Mouse (Mus musculus) megakaryocyte progenitor cell, adult 5-6 weeks (primary cell): ENCODE results near the gene Zfp653. TPM values are rescaled to one million over a fixed set of nuclear protein-coding genes. Genes with fewer than 3 reads are reported as not detected.
"Not testable (repeated sequence)": the region's sequence is repeated elsewhere in the genome, so short reads cannot be mapped to it uniquely, and the experiment has no call there.

Experiments used
- ATAC-seq: replicated peaks from 2 replicates; pipeline ENCODE4 v1.8.0; 2016; ENCODE audit warnings: mild to moderate bottlenecking, moderate TSS enrichment, inconsistent platforms; ENCODE audit not compliant: poor library complexity
- total RNA-seq, 2 experiments: library from RNA; stranded (forward) in 1 of 2; stranded (reverse) in 1 of 2; fragments of 157-497, 149-512 nt in 1 of 2; fragments of 200-1000 nt in 1 of 2; gene quantifications; 2 replicates each; pipeline versions ENCODE4 v1.2.3 to v1.2.4; 2015 to 2017

The Zfp653 gene
- total RNA-seq (2015) (4.9 and 7.1 TPM in 2 replicates), total RNA-seq (2017) (8.0 and 11.9 TPM in 2 replicates)

- ATAC-seq: peak; percentile 94
Measured at GRCm38 (mm10) chr9:22070791-22071573, at the start of gene Zfp653, which contains the start of gene Gm49318. TSS of gene Zfp653 (minus strand) at chr9:22071376. TSS of gene Gm49318 (minus strand) at chr9:22071259.

- 0 out of 2 replicates have a peak, but pooled peaks have one; percentile 10 for ATAC-seq
Measured at GRCm38 (mm10) chr9:22119543-22119942, 48.4 kb upstream of the Zfp653 start.

- ATAC-seq: peak; percentile 50
Measured at GRCm38 (mm10) chr9:22117754-22118456, 46.7 kb upstream of the Zfp653 start.

- ATAC-seq: peak; percentile 90
Measured at GRCm38 (mm10) chr9:22116740-22117426, 45.7 kb upstream of the Zfp653 start, which contains the start of gene Elof1. TSS of gene Elof1 (minus strand) at chr9:22117172.

GRCm38 (mm10) chr9:22116086-22116485, 44.9 kb upstream of the Zfp653 start:
- 0 out of 2 replicates have a peak, but pooled peaks have one; percentile 22 for ATAC-seq

- ATAC-seq: no peak
Measured at GRCm38 (mm10) chr9:22115635-22116034, 44.5 kb upstream of the Zfp653 start.

GRCm38 (mm10) chr9:22108194-22108593, 37.0 kb upstream of the Zfp653 start:
- no peak for ATAC-seq

GRCm38 (mm10) chr9:22099922-22100321, 28.7 kb upstream of the Zfp653 start:
- ATAC-seq: no peak

- peak; percentile 37; the same call in 1 of the 2 replicates for ATAC-seq
Measured at GRCm38 (mm10) chr9:22098993-22099696, 28.0 kb upstream of the Zfp653 start, which contains the start of gene Cnn1. TSS of gene Cnn1 (plus strand) at chr9:22099216.

GRCm38 (mm10) chr9:22095854-22096307, 24.7 kb upstream of the Zfp653 start:
- ATAC-seq: peak; percentile 99

GRCm38 (mm10) chr9:22092746-22093145, 21.6 kb upstream of the Zfp653 start:
- ATAC-seq: no peak

- ATAC-seq: no peak
Measured at GRCm38 (mm10) chr9:22089986-22090385, 18.8 kb upstream of the Zfp653 start.

GRCm38 (mm10) chr9:22089281-22089680, 18.1 kb upstream of the Zfp653 start:
- ATAC-seq: no peak

GRCm38 (mm10) chr9:22087034-22087618, 15.9 kb upstream of the Zfp653 start:
- ATAC-seq: no peak

GRCm38 (mm10) chr9:22086012-22086411, 14.8 kb upstream of the Zfp653 start:
- no peak for ATAC-seq

- peak; percentile 100 for ATAC-seq
Measured at GRCm38 (mm10) chr9:22085022-22085834, 14.1 kb upstream of the Zfp653 start, which contains the start of gene Ecsit. TSS of gene Ecsit (minus strand) at chr9:22085438.

- ATAC-seq: no peak
Measured at GRCm38 (mm10) chr9:22084667-22085021, 13.5 kb upstream of the Zfp653 start.

GRCm38 (mm10) chr9:22076223-22076622, 5.0 kb upstream of the Zfp653 start:
- ATAC-seq: no peak

GRCm38 (mm10) chr9:22075778-22076177, 4.6 kb upstream of the Zfp653 start:
- not testable (repeated sequence) for ATAC-seq
